Mouse (Mus musculus): Measurements from ENCODE around the gene Gm9046. TPM values are rescaled to one million over a fixed set of nuclear protein-coding genes. Genes with fewer than 3 reads are reported as not detected.
"Not testable (repeated sequence)": the region's sequence is repeated elsewhere in the genome, so short reads cannot be mapped to it uniquely, and the experiment has no call there.

The Gm9046 gene
- polyA plus RNA-seq, 1 experiment from 2014 or later: not detected

DNA sequence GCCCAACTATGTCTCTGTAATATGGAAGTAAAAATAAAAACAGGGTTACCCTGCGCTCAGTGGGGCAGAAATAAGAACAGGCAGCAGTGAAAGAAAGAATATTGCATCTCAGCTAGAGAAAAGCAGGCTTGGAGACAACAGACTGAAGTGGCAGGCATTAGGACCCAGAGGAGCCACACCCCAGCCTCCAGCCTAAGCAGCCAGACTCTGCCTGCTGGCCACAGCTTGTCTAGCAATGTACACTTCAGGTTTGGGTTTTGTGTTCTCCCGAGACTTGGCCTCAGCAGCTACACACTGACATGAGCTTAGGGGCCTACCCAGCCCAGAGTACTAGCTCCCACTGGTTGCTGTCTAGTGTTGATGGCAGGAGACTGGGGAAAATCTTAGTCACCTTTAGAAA, 40.9 kb downstream of the Gm9046 start:
- WGBS: 50% methylated on average over 2 of the region's 2 CpGs
- H3K27me3 ChIP-seq (ENCODE audit: control insufficient read depth, insufficient read depth, low read length); H3K4me1 ChIP-seq (ENCODE audit: control insufficient read depth, insufficient read depth, low read length); H3K4me2 ChIP-seq (ENCODE audit: low read depth); H3K36me3 ChIP-seq (ENCODE audit: control insufficient read depth, insufficient read depth, low read length); H3K9ac ChIP-seq (ENCODE audit: low read length); ATAC-seq (ENCODE audit: insufficient read depth, low FRiP score, low TSS enrichment); H3K27ac ChIP-seq (ENCODE audit: low read depth, low read length); DNase-seq (ENCODE audit: low spot score); H3K9me3 ChIP-seq (ENCODE audit: control insufficient read depth, low read length); H3K4me3 ChIP-seq (ENCODE audit: low read depth, low read length): not testable (repeated sequence)

DNA sequence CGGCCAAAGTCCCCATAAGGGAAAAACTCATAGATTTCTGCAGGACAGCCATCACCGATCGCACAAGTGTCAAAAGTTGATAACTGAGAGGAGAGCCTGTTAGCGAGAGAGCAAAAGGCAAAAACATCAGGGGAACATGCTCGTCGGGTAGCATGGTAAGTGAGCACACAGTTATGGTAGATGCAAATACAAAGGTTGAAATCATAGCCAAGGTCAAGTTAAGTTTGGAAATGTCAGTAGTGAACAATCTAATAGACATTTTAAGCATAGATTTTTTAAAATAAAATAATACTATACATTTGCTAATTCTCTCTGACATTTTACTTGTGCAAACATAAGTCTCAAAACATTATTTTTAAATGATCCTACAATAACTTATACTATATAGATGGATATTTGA, 48.1 kb downstream of the Gm9046 start, which contains the start of gene Iltifb:
Iltifb (minus strand) TSS at position 101 of the 400 bp plus-strand sequence.
- Histone ChIP-seq H3K27ac (ENCODE audit: low read depth, low read length) (no peak within 1 kb of the TSS), H3K4me3 (ENCODE audit: low read depth, low read length) (no peak within 1 kb of the TSS), H3K9ac (ENCODE audit: low read length) (no peak within 1 kb of the TSS), H3K27me3 (ENCODE audit: control insufficient read depth, insufficient read depth, low read length) (no peaks in the 10 kb centered on the region), H3K4me1 (ENCODE audit: control insufficient read depth, insufficient read depth, low read length) (no peaks in the 10 kb centered on the region), H3K9me3 (ENCODE audit: control insufficient read depth, low read length) (no peaks in the 10 kb centered on the region), H3K36me3 (ENCODE audit: control insufficient read depth, insufficient read depth, low read length) (no peaks in the 10 kb centered on the region), H3K4me2 (ENCODE audit: low read depth) (no peak within 1 kb of the TSS)
- no peak for DNase-seq (ENCODE audit: low spot score)
- WGBS: 92% methylated on average over 6 of the region's 6 CpGs
- ATAC-seq (ENCODE audit: insufficient read depth, low FRiP score, low TSS enrichment): no peak

Other genes with a start within 250 kb of the Gm9046 start
- gene Mdm1, start 201.4 kb downstream of the Gm9046 start, polyA plus RNA-seq (2014; fragmentation: Nextera tagmentation; extraction: Ambion mirVana): 51.2 and 55.3 TPM in 2 replicates
- gene Il22, start 138.3 kb downstream of the Gm9046 start, polyA plus RNA-seq (2014; fragmentation: Nextera tagmentation; extraction: Ambion mirVana): 0.22 TPM in 1 of 2 replicates, not detected in the other
- gene Gm32717, start 102.5 kb downstream of the Gm9046 start, polyA plus RNA-seq (2014; fragmentation: Nextera tagmentation; extraction: Ambion mirVana): 0.16 TPM in 1 of 2 replicates, not detected in the other
- 0.16 TPM in 1 of 2 replicates, not detected in the other for gene Gm32802, start 84.6 kb downstream of the Gm9046 start, polyA plus RNA-seq (2014; fragmentation: Nextera tagmentation; extraction: Ambion mirVana)
- gene Iltifb, start 48.2 kb downstream of the Gm9046 start, polyA plus RNA-seq (2014; fragmentation: Nextera tagmentation; extraction: Ambion mirVana): not detected in 2 replicates
- gene Gm9040, start 16.3 kb downstream of the Gm9046 start, polyA plus RNA-seq (2014; fragmentation: Nextera tagmentation; extraction: Ambion mirVana): not detected in 2 replicates
- not detected in 2 replicates for gene Gm9044, start 10.8 kb downstream of the Gm9046 start, polyA plus RNA-seq (2014; fragmentation: Nextera tagmentation; extraction: Ambion mirVana)
- gene Gm9045, start 5.4 kb downstream of the Gm9046 start, polyA plus RNA-seq (2014; fragmentation: Nextera tagmentation; extraction: Ambion mirVana): not detected in 2 replicates
- gene Gm9048, start 5.4 kb upstream of the Gm9046 start, polyA plus RNA-seq (2014; fragmentation: Nextera tagmentation; extraction: Ambion mirVana): not detected in 2 replicates
- gene Gm9049, start 10.8 kb upstream of the Gm9046 start, polyA plus RNA-seq (2014; fragmentation: Nextera tagmentation; extraction: Ambion mirVana): not detected in 2 replicates
- gene Ifng, start 97.8 kb upstream of the Gm9046 start, polyA plus RNA-seq (2014; fragmentation: Nextera tagmentation; extraction: Ambion mirVana): not detected in 2 replicates